Mouse (Mus musculus) kidney, adult 2 months (tissue): ENCODE measurements at regions not wholly inside any gene's neighbourhood (a gene's known extent, or its start where the extent isn't known, plus 50 kb on each side); places are given as distances from the start of the nearest gene placed in this dataset.

Experiments used
- CTCF ChIP-seq: fragments of 200-500 bp; conservative IDR thresholded peaks from 2 replicates; pipeline ENCODE4 v1.5.1; 2011; ENCODE audit warnings: low read depth, mild to moderate bottlenecking, control low read depth, low read length, moderate library complexity, mixed read lengths; ENCODE audit not compliant: insufficient read depth, insufficient read length
- POLR2A ChIP-seq: fragments of 200-500 bp; IDR thresholded peaks from one replicate; pipeline ENCODE4 v1.6.1; 2011; ENCODE audit warnings: low read depth, low read length, control low read depth

DNA sequence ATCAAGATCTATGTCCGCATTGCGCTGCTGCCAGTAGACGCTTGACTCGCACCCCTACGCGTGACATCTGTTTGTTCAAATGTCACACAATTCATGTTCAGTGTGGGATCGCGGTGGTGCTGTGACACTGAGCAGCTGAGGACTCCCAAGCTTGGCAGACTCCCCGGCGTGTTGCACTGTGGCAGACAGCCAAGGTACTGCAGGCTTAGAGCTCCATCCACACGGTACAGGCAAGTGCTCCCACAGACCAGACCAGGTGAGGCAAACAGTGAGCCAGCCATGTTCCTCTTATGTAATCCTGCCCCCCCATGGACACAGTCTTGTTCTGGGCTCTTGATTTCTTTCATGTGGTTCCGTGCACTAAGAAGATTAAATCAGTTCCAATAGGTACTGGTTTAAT lies 205.5 kb upstream of the Myocd start:
- TF ChIP-seq CTCF (no peak), POLR2A (no peak)
